Mouse (Mus musculus) megakaryocyte, embryonic 14.5 days (primary cell): ENCODE measurements at regions not wholly inside any gene's neighbourhood (a gene's known extent, or its start where the extent isn't known, plus 50 kb on each side); places are given as distances from the start of the nearest gene placed in this dataset.

Experiments
- H3K27me3 ChIP-seq: replicated peaks from 2 replicates; pipeline ENCODE3; 2012; ENCODE audit warnings: inconsistent platforms
- H3K36me3 ChIP-seq: replicated peaks from 2 replicates; pipeline ENCODE3; 2012; ENCODE audit warnings: low read length, inconsistent platforms, mixed read lengths
- H3K4me1 ChIP-seq: 2 replicates; pipeline ENCODE4 v1.6.1; 2012; ENCODE audit warnings: inconsistent platforms
- H3K4me3 ChIP-seq: replicated peaks from 2 replicates; pipeline ENCODE3; 2012; ENCODE audit warnings: moderate library complexity, mild to moderate bottlenecking, inconsistent platforms
- H3K9me3 ChIP-seq: 2 replicates; pipeline ENCODE4 v1.6.1; 2012; ENCODE audit warnings: inconsistent platforms
- FLI1 ChIP-seq: IDR thresholded peaks from 2 replicates; pipeline ENCODE4 v1.6.1; 2012; ENCODE audit warnings: low read length, inconsistent platforms, mixed read lengths
- GATA1 ChIP-seq: IDR thresholded peaks from 3 replicates; pipeline ENCODE4 v1.6.1; 2012; ENCODE audit warnings: mixed read lengths, low read length, inconsistent platforms, borderline replicate concordance

GRCm38 (mm10) chr6:51065156-51065555 lies 367.3 kb upstream of the Nfe2l3 start:
- Histone ChIP-seq H3K4me1 (no peaks in the 10 kb centered on the region), H3K27me3 (peaks cover 7% of the 10 kb centered on the region), H3K36me3 (no peaks in the 10 kb centered on the region), H3K4me3 (no peak overlapping the region), H3K9me3 (no peaks in the 10 kb centered on the region)
- TF ChIP-seq GATA1 (no peak), FLI1 (no peak)

- TF ChIP-seq FLI1 = no peak
- TF ChIP-seq GATA1 = no peak
- Histone ChIP-seq H3K4me3 (no peak overlapping the region), H3K4me1 (no peaks in the 10 kb centered on the region), H3K36me3 (no peaks in the 10 kb centered on the region), H3K9me3 (no peaks in the 10 kb centered on the region), H3K27me3 (peaks cover 11% of the 10 kb centered on the region)
Observed at GRCm38 (mm10) chr6:51067332-51067731, 365.1 kb upstream of the Nfe2l3 start.

GRCm38 (mm10) chr6:51069945-51070344 lies 362.5 kb upstream of the Nfe2l3 start:
- H3K9me3 ChIP-seq = no peaks in the 10 kb centered on the region
- no peak overlapping the region for H3K4me3 ChIP-seq
- no peak for TF ChIP-seq GATA1
- no peak for TF ChIP-seq FLI1
- H3K27me3 ChIP-seq = peaks cover 12% of the 10 kb centered on the region
- no peaks in the 10 kb centered on the region for H3K4me1 ChIP-seq
- no peaks in the 10 kb centered on the region for H3K36me3 ChIP-seq

- H3K4me1 ChIP-seq = no peaks in the 10 kb centered on the region
- H3K36me3 ChIP-seq = no peaks in the 10 kb centered on the region
- H3K4me3 ChIP-seq = no peak overlapping the region
- no peaks in the 10 kb centered on the region for H3K9me3 ChIP-seq
- no peak for TF ChIP-seq GATA1
- H3K27me3 ChIP-seq = peaks cover 12% of the 10 kb centered on the region
Observed at GRCm38 (mm10) chr6:51071243-51071642, 361.2 kb upstream of the Nfe2l3 start.

GRCm38 (mm10) chr6:51075026-51075425 lies 357.4 kb upstream of the Nfe2l3 start:
- H3K9me3 ChIP-seq = no peaks in the 10 kb centered on the region
- H3K4me3 ChIP-seq = no peak overlapping the region
- H3K27me3 ChIP-seq = peaks cover 14% of the 10 kb centered on the region
- TF ChIP-seq GATA1 (no peak), FLI1 (no peak)
- H3K36me3 ChIP-seq = no peaks in the 10 kb centered on the region
- no peaks in the 10 kb centered on the region for H3K4me1 ChIP-seq

GRCm38 (mm10) chr6:51076861-51077768 lies 355.4 kb upstream of the Nfe2l3 start:
- H3K4me1 ChIP-seq = no peaks in the 10 kb centered on the region
- H3K27me3 ChIP-seq = peaks cover 9% of the 10 kb centered on the region
- H3K4me3 ChIP-seq = no peak overlapping the region
- H3K9me3 ChIP-seq = no peaks in the 10 kb centered on the region
- H3K36me3 ChIP-seq = no peaks in the 10 kb centered on the region
- no peak for TF ChIP-seq GATA1
- no peak for TF ChIP-seq FLI1

- TF ChIP-seq FLI1 (no peak), GATA1 (no peak)
- Histone ChIP-seq H3K4me3 (no peak overlapping the region), H3K9me3 (no peaks in the 10 kb centered on the region), H3K36me3 (no peaks in the 10 kb centered on the region), H3K27me3 (peaks cover 9% of the 10 kb centered on the region), H3K4me1 (no peaks in the 10 kb centered on the region)
Observed at GRCm38 (mm10) chr6:51077769-51078096, 354.7 kb upstream of the Nfe2l3 start.

GRCm38 (mm10) chr6:51078353-51078966 lies 354.0 kb upstream of the Nfe2l3 start:
- no peaks in the 10 kb centered on the region for H3K9me3 ChIP-seq
- no peaks in the 10 kb centered on the region for H3K4me1 ChIP-seq
- H3K27me3 ChIP-seq = peaks cover 9% of the 10 kb centered on the region
- no peaks in the 10 kb centered on the region for H3K36me3 ChIP-seq
- no peak overlapping the region for H3K4me3 ChIP-seq
- TF ChIP-seq FLI1 = no peak
- TF ChIP-seq GATA1 = no peak

GRCm38 (mm10) chr6:51078967-51079355 lies 353.5 kb upstream of the Nfe2l3 start:
- TF ChIP-seq FLI1 (no peak), GATA1 (no peak)
- no peaks in the 10 kb centered on the region for H3K4me1 ChIP-seq
- peaks cover 9% of the 10 kb centered on the region for H3K27me3 ChIP-seq
- no peak overlapping the region for H3K4me3 ChIP-seq
- no peaks in the 10 kb centered on the region for H3K36me3 ChIP-seq
- H3K9me3 ChIP-seq = no peaks in the 10 kb centered on the region

- TF ChIP-seq GATA1 (no peak), FLI1 (no peak)
- Histone ChIP-seq H3K4me3 (no peak overlapping the region), H3K9me3 (no peaks in the 10 kb centered on the region), H3K36me3 (no peaks in the 10 kb centered on the region), H3K27me3 (peaks cover 14% of the 10 kb centered on the region), H3K4me1 (no peaks in the 10 kb centered on the region)
Observed at GRCm38 (mm10) chr6:51081056-51081455, 351.4 kb upstream of the Nfe2l3 start.

- Histone ChIP-seq H3K27me3 (peaks cover 9% of the 10 kb centered on the region), H3K4me3 (no peak overlapping the region), H3K36me3 (no peaks in the 10 kb centered on the region), H3K4me1 (no peaks in the 10 kb centered on the region), H3K9me3 (no peaks in the 10 kb centered on the region)
- no peak for TF ChIP-seq GATA1
- TF ChIP-seq FLI1 = no peak
Observed at GRCm38 (mm10) chr6:51084656-51085055, 347.8 kb upstream of the Nfe2l3 start.
